Mouse (Mus musculus): ENCODE measurements at regions not wholly inside any gene's neighbourhood (a gene's known extent, or its start where the extent isn't known, plus 50 kb on each side); places are given as distances from the start of the nearest gene placed in this dataset.

DNA sequence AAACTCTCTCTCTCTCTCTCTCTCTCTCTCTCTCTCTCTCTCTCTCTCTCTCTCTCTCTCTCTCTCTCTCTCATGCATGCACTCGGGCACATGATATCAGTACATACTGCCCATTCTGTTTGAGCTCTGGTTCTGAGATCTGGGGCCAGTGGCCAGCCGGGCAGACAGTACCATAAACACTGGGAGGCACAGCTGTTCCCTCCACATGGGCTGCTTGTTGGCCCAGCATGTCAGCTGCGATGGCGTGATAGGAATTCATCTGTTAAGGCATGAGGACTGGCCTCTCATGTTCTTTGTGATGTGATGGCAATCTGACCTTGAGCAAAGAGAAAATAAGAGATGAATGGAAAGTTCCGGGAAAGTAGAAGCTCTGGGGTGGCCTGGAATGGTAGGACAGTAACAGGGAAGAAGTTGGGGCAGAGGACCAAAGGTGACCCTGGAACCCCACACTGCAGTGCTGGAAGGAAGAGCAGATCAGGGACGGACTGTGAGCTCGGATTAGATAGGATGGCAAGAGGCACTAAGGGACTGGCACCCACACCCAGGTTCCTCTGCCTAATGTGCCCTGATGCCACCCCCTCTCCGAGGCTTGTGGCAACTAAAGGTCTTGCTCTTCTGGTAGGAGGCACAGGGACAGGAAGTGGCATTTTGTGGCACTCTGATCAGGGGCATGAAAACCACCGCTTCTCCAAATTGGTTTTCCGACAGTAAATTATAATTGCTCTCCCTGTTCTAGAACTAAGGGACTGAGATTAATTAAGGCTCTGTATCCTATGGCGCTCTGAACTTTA is 186.4 kb upstream of the Zmiz1 start:
- Histone ChIP-seq H3K9me3 (replicated peaks; ENCODE audit: insufficient read depth, low read length) (no peaks in the 10 kb centered on the region), H3K27me3 (ENCODE audit: control insufficient read depth in 1 of 2, insufficient read depth in 2 of 2, low read length in 2 of 2) (peaks cover 0 to 2% of the 10 kb centered on the region in 2 experiments; a peak in 2 of 4 replicates), H3K36me3 (ENCODE audit: control insufficient read depth in 1 of 2, insufficient read depth in 2 of 2, low read length in 2 of 2) (no peaks in the 10 kb centered on the region), H3K27ac (ENCODE audit: control insufficient read depth, low read depth, low read length) (no peak overlapping the region), H3K4me3 (ENCODE audit: control insufficient read depth in 1 of 2, insufficient read depth in 1 of 2, low read depth in 2 of 2, low read length in 2 of 2) (no peak overlapping the region), H3K9ac (ENCODE audit: control insufficient read depth, low read depth, low read length, poor library complexity, severe bottlenecking) (no peak overlapping the region), H3K79me2 (ENCODE audit: control insufficient read depth, insufficient read depth, low read length, poor library complexity) (no peaks in the 10 kb centered on the region), H3K4me1 (ENCODE audit: control insufficient read depth in 1 of 2, insufficient read depth in 2 of 2, low read length in 2 of 2) (no peaks in the 10 kb centered on the region)
- TF ChIP-seq POLR2AphosphoS2 (IDR thresholded peaks at IDR 0.05; ENCODE audit: low read length): no peak
- no peak for TF ChIP-seq POLR2AphosphoS5 (IDR thresholded peaks at IDR 0.05; ENCODE audit: borderline replicate concordance, low read depth, low read length)
- no peak for TF ChIP-seq NRF1 (IDR thresholded peaks at IDR 0.05; ENCODE audit: insufficient read depth, low read depth, low read length, poor library complexity, severe bottlenecking)
- no peak for TF ChIP-seq NELFE (IDR thresholded peaks at IDR 0.05; ENCODE audit: low read depth, low read length)
- no peak for TF ChIP-seq UBTF (IDR thresholded peaks at IDR 0.05; ENCODE audit: borderline replicate concordance, insufficient read depth, low read depth, low read length)
- TF ChIP-seq ZKSCAN1 (IDR thresholded peaks at IDR 0.05; ENCODE audit: low read depth, low read length): no peak
- DNase-seq (ENCODE audit: low read depth, low spot score): no peak

DNA sequence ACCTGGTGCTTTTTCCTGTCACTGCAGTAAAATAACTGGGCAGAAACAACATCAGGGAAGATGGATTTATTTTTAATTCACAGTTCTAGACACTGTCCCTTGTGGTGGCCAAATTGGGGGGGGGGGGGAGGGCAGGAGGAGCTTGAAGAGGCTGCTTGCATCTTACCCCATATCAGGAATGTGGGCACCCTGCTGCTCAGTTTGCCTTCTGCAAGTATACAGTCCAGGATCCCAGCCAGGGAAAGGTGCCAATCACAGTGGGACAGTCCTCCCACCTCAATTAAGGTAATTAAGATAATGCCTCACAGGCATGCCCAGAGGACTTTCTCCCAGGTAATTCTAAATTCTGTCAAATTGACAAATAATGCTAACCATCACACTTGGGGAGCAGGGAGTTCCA is 179.2 kb upstream of the Zmiz1 start:
- H3K9me3 ChIP-seq (replicated peaks; ENCODE audit: insufficient read depth, low read length): no peaks in the 10 kb centered on the region
- no peaks in the 10 kb centered on the region for H3K36me3 ChIP-seq (ENCODE audit: control insufficient read depth in 1 of 2, insufficient read depth in 2 of 2, low read length in 2 of 2)
- no peak overlapping the region for H3K27ac ChIP-seq (ENCODE audit: control insufficient read depth, low read depth, low read length)
- peaks cover 0 to 2% of the 10 kb centered on the region in 2 experiments; a peak in 2 of 4 replicates for H3K27me3 ChIP-seq (ENCODE audit: control insufficient read depth in 1 of 2, insufficient read depth in 2 of 2, low read length in 2 of 2)
- H3K79me2 ChIP-seq (ENCODE audit: control insufficient read depth, insufficient read depth, low read length, poor library complexity): no peaks in the 10 kb centered on the region
- no peak overlapping the region for H3K4me3 ChIP-seq (ENCODE audit: control insufficient read depth in 1 of 2, insufficient read depth in 1 of 2, low read depth in 2 of 2, low read length in 2 of 2)
- H3K9ac ChIP-seq (ENCODE audit: control insufficient read depth, low read depth, low read length, poor library complexity, severe bottlenecking): no peak overlapping the region
- DNase-seq (ENCODE audit: low read depth, low spot score): no peak
- H3K4me1 ChIP-seq (ENCODE audit: control insufficient read depth in 1 of 2, insufficient read depth in 2 of 2, low read length in 2 of 2): no peaks in the 10 kb centered on the region
- TF ChIP-seq POLR2AphosphoS5 (IDR thresholded peaks at IDR 0.05; ENCODE audit: borderline replicate concordance, low read depth, low read length) (no peak), SMC3 (IDR thresholded peaks at IDR 0.05; ENCODE audit: low read depth, low read length) (no peak), JUND (IDR thresholded peaks at IDR 0.05; ENCODE audit: low read depth, low read length) (no peak), ZC3H11A (IDR thresholded peaks at IDR 0.05; ENCODE audit: low read depth, low read length) (no peak), USF2 (IDR thresholded peaks at IDR 0.05; ENCODE audit: borderline replicate concordance in 1 of 2, insufficient read depth in 1 of 2, low read depth in 1 of 2, low read length in 2 of 2) (no peak), GATA1 (IDR thresholded peaks at IDR 0.05; ENCODE audit: low read depth, low read length) (no peak), ZKSCAN1 (IDR thresholded peaks at IDR 0.05; ENCODE audit: low read depth, low read length) (no peak), POLR2AphosphoS2 (IDR thresholded peaks at IDR 0.05; ENCODE audit: low read length) (no peak), ZMIZ1 (IDR thresholded peaks at IDR 0.05; ENCODE audit: low read depth, low read length) (no peak), HCFC1 (IDR thresholded peaks at IDR 0.05; ENCODE audit: low read depth, low read length) (no peak), TCF12 (IDR thresholded peaks at IDR 0.05; ENCODE audit: low read depth, low read length) (no peak), MEF2A (IDR thresholded peaks at IDR 0.05; ENCODE audit: extremely low read depth, insufficient replicate concordance, low read depth, low read length, poor library complexity, severe bottlenecking) (no peak), MYB (IDR thresholded peaks at IDR 0.05; ENCODE audit: low read depth, low read length) (no peak), MYC (IDR thresholded peaks at IDR 0.05; ENCODE audit: low read depth, low read length) (no peak), CHD1 (IDR thresholded peaks at IDR 0.05; ENCODE audit: low read depth, low read length) (no peak), ZNF384 (IDR thresholded peaks at IDR 0.05; ENCODE audit: low read depth, low read length) (no peak), MAZ (IDR thresholded peaks at IDR 0.05; ENCODE audit: low read depth, low read length) (no peak), CHD2 (IDR thresholded peaks at IDR 0.05; ENCODE audit: low read length) (no peak), NELFE (IDR thresholded peaks at IDR 0.05; ENCODE audit: low read depth, low read length) (no peak), KAT2A (conservative IDR thresholded peaks at IDR 0.05; ENCODE audit: low read depth, low read length) (no peak)
